14 mouse cellular contexts compared by ENCODE assay signal in the genomic region with DNA sequence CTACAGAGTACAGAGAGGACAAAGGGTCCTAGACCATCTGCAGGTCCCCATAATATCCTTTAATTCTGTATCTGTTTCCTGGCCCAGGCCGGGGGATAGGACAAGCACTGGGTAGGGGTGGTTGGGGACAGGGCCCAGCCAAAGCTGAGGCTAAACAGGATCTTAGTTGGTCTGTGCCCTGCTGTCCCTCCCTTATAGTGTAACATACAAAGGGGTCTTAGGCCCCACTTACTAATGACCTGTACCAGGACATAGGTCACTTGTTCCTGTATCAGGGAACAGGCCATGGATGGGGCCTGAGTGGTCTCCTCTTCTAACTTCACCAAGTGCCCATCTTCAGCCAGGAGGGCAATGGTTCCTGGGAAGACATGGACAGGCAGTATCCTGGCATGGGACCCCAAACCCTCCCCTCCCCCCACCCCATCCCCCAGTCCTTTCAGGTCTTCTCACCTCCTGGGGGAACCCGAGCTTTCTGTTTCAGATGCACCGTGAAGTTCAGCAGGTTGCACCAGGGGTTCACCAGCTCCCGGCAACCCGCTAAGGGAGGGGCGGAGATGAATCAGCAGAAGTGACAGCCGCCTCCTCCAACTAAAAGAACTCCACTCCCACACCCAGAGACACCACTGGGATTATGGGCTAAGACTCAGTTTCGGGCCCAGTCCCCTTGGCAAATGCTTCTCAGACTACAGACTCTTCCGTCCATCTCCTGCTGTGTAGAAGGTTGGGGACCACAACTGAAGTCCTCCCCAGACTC. TPM values are rescaled to one million over a fixed set of nuclear protein-coding genes. Genes with fewer than 3 reads are reported as not detected.
DNase-seq lines count a peak whose midpoint lies in the region; ATAC-seq and TF ChIP-seq lines count a peak whose summit lies in the region.
"Had no signal": no experiment of that assay in that cellular context is flagged by ENCODE, and none has a peak within 500 bp of the region (broad histone marks: within the 10 kb centered on the region; RNA-seq: fewer than 3 reads in every experiment).

No protein-coding gene starts in this region.

- WGBS in heart, embryonic 12.5 days: 45% methylated on average over 9 of the region's 9 CpGs
- 42% methylated on average over 9 of the region's 9 CpGs for WGBS in liver, postnatal 0 days (ENCODE audit: insufficient replicate concordance)
- WGBS in lung, adult 2 months: 73% methylated on average over 9 of the region's 9 CpGs

- H3K9ac ChIP-seq in heart, embryonic 12.5 days: 0 out of 2 replicates have a peak overlapping the region, but pooled peaks have one; percentile 23
- H3K9ac ChIP-seq in liver, postnatal 0 days (replicated peaks): peak overlapping the region; percentile 73
- H3K9ac ChIP-seq: embryonic facial prominence, embryonic 13.5 days; limb, embryonic 15.5 days had no signal

- DNase-seq in heart, postnatal 4 days: no peak
- DNase-seq in ES-CJ7 (ENCODE audit: low read depth, low spot score): peak; percentile 84
- DNase-seq in c-Kit-negative CD71-positive TER-119-positive erythroid progenitor cells, embryonic 14.5 days (ENCODE audit: low read depth, low spot score): peak; percentile 84
- DNase-seq in liver, postnatal 0 days: peak; percentile 75
- DNase-seq in layer of hippocampus, adult 11-12 months (ENCODE audit: low spot score): no peak
- DNase-seq in lung, adult 2 months: no peak
- DNase-seq: cerebellum, adult 18-20 months; gastrocnemius, postnatal 25 days; retina, postnatal 1 day had no signal

- H3K4me3 ChIP-seq in heart, embryonic 12.5 days: no peak overlapping the region
- peak overlapping the region; percentile 57 for H3K4me3 ChIP-seq in liver, postnatal 0 days (ENCODE audit: low read depth, low read length)
- no peak overlapping the region for H3K4me3 ChIP-seq in lung, adult 2 months (replicated peaks; ENCODE audit: extremely low read depth, low read depth, low read length)
- H3K4me3 ChIP-seq: embryonic facial prominence, embryonic 13.5 days; layer of hippocampus, adult 2 months; limb, embryonic 15.5 days had no signal

- peaks cover 18% of the 10 kb centered on the region for H3K27me3 ChIP-seq in heart, embryonic 12.5 days (replicated peaks)
- H3K27me3 ChIP-seq in liver, postnatal 0 days (ENCODE audit: insufficient read depth, low read length): no peaks in the 10 kb centered on the region

- TF ChIP-seq POLR2A in lung, adult 2 months (IDR thresholded peaks at IDR 0.05; ENCODE audit: borderline replicate concordance, extremely low read depth, low read depth, low read length): no peak

- TF ChIP-seq CTCF in liver, postnatal 0 days (IDR thresholded peaks at IDR 0.05; ENCODE audit: low read depth): no peak
- no peak for TF ChIP-seq CTCF in lung, adult 2 months (IDR thresholded peaks at IDR 0.05; ENCODE audit: insufficient read depth, low read length)

- 0 out of 2 replicates have a peak, but pooled peaks have one; percentile 27 for TF ChIP-seq EP300 in liver, postnatal 0 days (IDR thresholded peaks at IDR 0.05; ENCODE audit: low read depth)

- peak overlapping the region; percentile 36 for H3K27ac ChIP-seq in heart, embryonic 12.5 days (ENCODE audit: poor library complexity, severe bottlenecking)
- H3K27ac ChIP-seq in liver, postnatal 0 days (ENCODE audit: low read depth): peak overlapping the region; percentile 85
- H3K27ac ChIP-seq: embryonic facial prominence, embryonic 13.5 days; layer of hippocampus, adult 2 months; limb, embryonic 15.5 days had no signal

- H3K4me2 ChIP-seq in heart, embryonic 12.5 days: peak overlapping the region; percentile 27
- H3K4me2 ChIP-seq in liver, postnatal 0 days (ENCODE audit: low read depth, low read length): peak overlapping the region; percentile 87
- H3K4me2 ChIP-seq: embryonic facial prominence, embryonic 13.5 days; limb, embryonic 15.5 days had no signal

- peak; percentile 66 for ATAC-seq in heart, embryonic 12.5 days (ENCODE audit: insufficient number of reproducible peaks, low FRiP score)
- peak; percentile 43 for ATAC-seq in liver, postnatal 0 days

- peaks cover 42% of the 10 kb centered on the region for H3K4me1 ChIP-seq in heart, embryonic 12.5 days (replicated peaks)
- peaks cover 45% of the 10 kb centered on the region for H3K4me1 ChIP-seq in liver, postnatal 0 days (ENCODE audit: insufficient read depth)
- peaks cover 3% of the 10 kb centered on the region; the same call in 1 of the 2 replicates for H3K4me1 ChIP-seq in lung, adult 2 months (ENCODE audit: control insufficient read depth, insufficient read depth, low read length)

- no peaks in the 10 kb centered on the region for H3K9me3 ChIP-seq in heart, embryonic 12.5 days (replicated peaks)
- no peaks in the 10 kb centered on the region for H3K9me3 ChIP-seq in liver, postnatal 0 days (ENCODE audit: low read length)
- H3K9me3 ChIP-seq: embryonic facial prominence, embryonic 13.5 days; limb, embryonic 15.5 days had no signal

- no peaks in the 10 kb centered on the region for H3K36me3 ChIP-seq in heart, embryonic 12.5 days
- H3K36me3 ChIP-seq in liver, postnatal 0 days (replicated peaks; ENCODE audit: insufficient read depth, low read length): peaks cover 9% of the 10 kb centered on the region
- H3K36me3 ChIP-seq: embryonic facial prominence, embryonic 13.5 days; limb, embryonic 15.5 days had no signal

RNA-seq across cellular contexts. Expression of gene Gm867, which starts 0.8 kb away (rescaled TPM):
- polyA plus RNA-seq in heart, embryonic 12.5 days (2016; fragmentation: Nextera tagmentation; extraction: Ambion mirVana): 0.80 and 1.1 TPM in 2 replicates
- total RNA-seq in heart, postnatal 4 days (2021): not detected
- polyA plus RNA-seq in liver, postnatal 0 days (2015; fragmentation: Nextera tagmentation; extraction: Ambion mirVana): 6.9 and 8.6 TPM in 2 replicates
- 12.6 and 15.8 TPM in 2 replicates for polyA plus RNA-seq in lung, adult 2 months (2012; rRNA removed)
- total RNA-seq: gastrocnemius, postnatal 25 days; monocyte, adult 5-6 weeks had no signal
- polyA plus RNA-seq: embryonic facial prominence, embryonic 13.5 days had no signal

RNA-seq across cellular contexts. Expression of gene Vpreb3, which starts 3.2 kb away (rescaled TPM):
- 0.24 TPM in 1 of 2 replicates, not detected in the other for polyA plus RNA-seq in heart, embryonic 12.5 days (2016; fragmentation: Nextera tagmentation; extraction: Ambion mirVana)
- not detected for total RNA-seq in heart, postnatal 4 days (2021)
- polyA plus RNA-seq in liver, postnatal 0 days (2015; fragmentation: Nextera tagmentation; extraction: Ambion mirVana): 61.6 and 65.5 TPM in 2 replicates
- 57.1 and 72.3 TPM in 2 replicates for polyA plus RNA-seq in lung, adult 2 months (2012; rRNA removed)
- total RNA-seq: gastrocnemius, postnatal 25 days; layer of hippocampus, adult 2 months had no signal

RNA-seq across cellular contexts. Expression of gene Mmp11, which starts 3.4 kb away (rescaled TPM):
- 25.4 and 27.1 TPM in 2 replicates for polyA plus RNA-seq in heart, embryonic 12.5 days (2016; fragmentation: Nextera tagmentation; extraction: Ambion mirVana)
- total RNA-seq in heart, postnatal 4 days (2021): 10 to 100 TPM in 1 of 2 experiments, 1 to 10 TPM in 1; 10.0 to 12.7 TPM
- 2.8 and 3.6 TPM in 2 replicates for polyA plus RNA-seq in liver, postnatal 0 days (2015; fragmentation: Nextera tagmentation; extraction: Ambion mirVana)
- polyA plus RNA-seq in lung, adult 2 months (2012; rRNA removed): 83.9 and 89.2 TPM in 2 replicates
- total RNA-seq: monocyte, adult 5-6 weeks had no signal

RNA-seq across cellular contexts. Expression of gene Chchd10, which starts 6.7 kb away (rescaled TPM):
- 408 and 409 TPM in 2 replicates for polyA plus RNA-seq in heart, embryonic 12.5 days (2016; fragmentation: Nextera tagmentation; extraction: Ambion mirVana)
- total RNA-seq in heart, postnatal 4 days (2021): 100 to 1,000 TPM; 882 to 898 TPM
- polyA plus RNA-seq in liver, postnatal 0 days (2015; fragmentation: Nextera tagmentation; extraction: Ambion mirVana): 1,168 and 1,173 TPM in 2 replicates
- polyA plus RNA-seq in lung, adult 2 months (2012; rRNA removed): 415 and 628 TPM in 2 replicates

RNA-seq across cellular contexts. Expression of gene Gm5134, which starts 14.7 kb away (rescaled TPM):
- polyA plus RNA-seq in heart, embryonic 12.5 days (2016; fragmentation: Nextera tagmentation; extraction: Ambion mirVana): 0.06 TPM in 1 of 2 replicates, not detected in the other
- total RNA-seq in heart, postnatal 4 days (2021): not detected
- 0.04 and 0.06 TPM in 2 replicates for polyA plus RNA-seq in liver, postnatal 0 days (2015; fragmentation: Nextera tagmentation; extraction: Ambion mirVana)
- polyA plus RNA-seq in lung, adult 2 months (2012; rRNA removed): 0.03 and 0.09 TPM in 2 replicates
- total RNA-seq: gastrocnemius, postnatal 25 days; layer of hippocampus, adult 2 months; monocyte, adult 5-6 weeks had no signal
- polyA plus RNA-seq: embryonic facial prominence, embryonic 13.5 days; limb, embryonic 15.5 days had no signal

Comparison
In these comparisons a context has a peak if more than half of its experiments do, and no peak if none do; other contexts are left out.
1. DNase-seq: peak in ES-CJ7 (single experiment), c-Kit-negative CD71-positive TER-119-positive erythroid progenitor cells, embryonic 14.5 days (single experiment) and liver, postnatal 0 days (single experiment); none in heart, postnatal 4 days (single experiment), layer of hippocampus, adult 11-12 months (single experiment) and lung, adult 2 months (single experiment).
2. RNA of gene Vpreb3, which starts 3.2 kb away (polyA plus RNA-seq): 61.6 to 65.5 TPM in liver, postnatal 0 days and 57.1 to 72.3 TPM in lung, adult 2 months; 0.24 TPM in heart, embryonic 12.5 days; every median in the first group is over 10 times any median in the second.